ENCODE assay signal across 16 mouse cellular contexts in the genomic region with DNA sequence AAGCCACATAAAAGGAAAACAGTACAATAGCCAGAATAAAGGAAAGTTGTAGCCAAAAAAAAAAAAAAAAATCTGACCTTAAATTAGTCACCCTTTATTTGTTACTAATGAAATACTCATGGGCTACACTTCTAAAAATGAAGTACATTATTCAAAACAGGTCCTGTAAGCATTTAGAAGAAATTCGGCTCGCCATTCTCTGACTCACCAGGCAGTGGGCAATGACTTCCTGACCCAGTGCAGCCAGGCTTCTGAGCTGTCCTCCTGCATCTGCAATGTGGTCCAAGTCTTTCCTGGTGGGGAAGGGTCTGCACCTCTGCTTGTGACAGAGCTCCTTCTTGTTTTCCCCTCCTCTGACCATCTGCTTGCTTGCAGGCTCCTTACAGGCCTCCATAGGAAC.
"Had no signal": no experiment of that assay in that cellular context is flagged by ENCODE, and none has a peak within 500 bp of the region (broad histone marks: within the 10 kb centered on the region; RNA-seq: fewer than 3 reads in every experiment).

No protein-coding gene starts in this region.

- H3K4me3 ChIP-seq: limb, embryonic 13.5 days; liver, embryonic 13.5 days; megakaryocyte, embryonic 14.5 days; midbrain, embryonic 10.5 days; midbrain, embryonic 13.5 days; myocyte; neural tube, embryonic 13.5 days had no signal

- DNase-seq: kidney, adult 9 months; kidney, postnatal 14 days; kidney, postnatal 4 days; left cerebral cortex, postnatal 4 days; liver, embryonic 13.5 days; lung, adult 2 months; retina, postnatal 1 day; thymus, adult 18-20 months; thymus, postnatal 14 days; thymus, postnatal 4 days had no signal

- H3K27ac ChIP-seq: limb, embryonic 13.5 days; liver, embryonic 13.5 days; midbrain, embryonic 10.5 days; midbrain, embryonic 13.5 days; neural tube, embryonic 13.5 days had no signal

- H3K4me1 ChIP-seq: midbrain, embryonic 10.5 days; midbrain, embryonic 13.5 days; neural tube, embryonic 13.5 days had no signal

- H3K27me3 ChIP-seq: limb, embryonic 13.5 days; liver, embryonic 13.5 days; megakaryocyte, embryonic 14.5 days; midbrain, embryonic 13.5 days; neural tube, embryonic 13.5 days had no signal
